ENCODE assay signal across 15 mouse cellular contexts in genomic region chr6:29494101-29494500, GRCm38 (mm10). TPM values are rescaled to one million over a fixed set of nuclear protein-coding genes. Genes with fewer than 3 reads are reported as not detected.
DNase-seq lines count a peak whose midpoint lies in the region; ATAC-seq lines count a peak whose summit lies in the region.
"Had no signal": no experiment of that assay in that cellular context is flagged by ENCODE, and none has a peak within 500 bp of the region (broad histone marks: within the 10 kb centered on the region; RNA-seq: fewer than 3 reads in every experiment).

No protein-coding gene starts in this region.

- H3K9me3 ChIP-seq in kidney, embryonic 15.5 days (replicated peaks) = no peaks in the 10 kb centered on the region
- H3K9me3 ChIP-seq in liver, embryonic 16.5 days (replicated peaks; ENCODE audit: control insufficient read depth, low read length) = no peaks in the 10 kb centered on the region
- H3K9me3 ChIP-seq: heart, embryonic 13.5 days; hindbrain, embryonic 15.5 days; neural tube, embryonic 13.5 days had no signal

- 66% methylated on average over 4 of the region's 4 CpGs for WGBS in kidney, embryonic 15.5 days
- WGBS in liver, embryonic 16.5 days (ENCODE audit: insufficient replicate concordance) = 52% methylated on average over 4 of the region's 4 CpGs

- H3K9ac ChIP-seq in kidney, embryonic 15.5 days = no peak overlapping the region
- H3K9ac ChIP-seq in liver, embryonic 16.5 days (ENCODE audit: low read depth, low read length) = no peak overlapping the region
- H3K9ac ChIP-seq: heart, embryonic 13.5 days; hindbrain, embryonic 15.5 days; neural tube, embryonic 13.5 days had no signal

- no peak overlapping the region for H3K27ac ChIP-seq in kidney, embryonic 15.5 days
- H3K27ac ChIP-seq in liver, embryonic 16.5 days (ENCODE audit: low read length) = 0 out of 2 replicates have a peak overlapping the region, but pooled peaks have one; percentile 7
- H3K27ac ChIP-seq: heart, embryonic 13.5 days; hindbrain, embryonic 15.5 days; neural tube, embryonic 13.5 days had no signal

- peaks cover 41% of the 10 kb centered on the region; the same call in 1 of the 2 replicates for H3K36me3 ChIP-seq in kidney, embryonic 15.5 days
- no peaks in the 10 kb centered on the region for H3K36me3 ChIP-seq in liver, embryonic 16.5 days (ENCODE audit: control insufficient read depth, insufficient read depth)
- H3K36me3 ChIP-seq: hindbrain, embryonic 15.5 days; neural tube, embryonic 13.5 days had no signal

- peak; percentile 26 to 71 for DNase-seq in adrenal gland, adult (ENCODE audit: inconsistent age in 2 of 2, low spot score in 1 of 2)
- no peak for DNase-seq in adrenal gland, adult 8-10 months
- peak; percentile 40 for DNase-seq in kidney, adult 18-20 months
- DNase-seq in testis, postnatal 10 days (ENCODE audit: low spot score) = peak; percentile 85
- DNase-seq in testis, postnatal 14 days (ENCODE audit: low spot score) = no peak
- DNase-seq in spleen, postnatal 36 days (ENCODE audit: low spot score in 2 of 2) = no peak
- DNase-seq: cerebellum, adult 8-10 months; embryo, embryonic 11 days had no signal

- peaks cover 11% of the 10 kb centered on the region; the same call in 1 of the 2 replicates for H3K4me1 ChIP-seq in kidney, embryonic 15.5 days
- no peaks in the 10 kb centered on the region for H3K4me1 ChIP-seq in liver, embryonic 16.5 days (ENCODE audit: control insufficient read depth, low read depth, low read length)
- H3K4me1 ChIP-seq: hindbrain, embryonic 15.5 days had no signal

- no peaks in the 10 kb centered on the region for H3K27me3 ChIP-seq in kidney, embryonic 15.5 days
- peaks cover 24% of the 10 kb centered on the region for H3K27me3 ChIP-seq in liver, embryonic 16.5 days (ENCODE audit: control insufficient read depth, insufficient read depth, low read depth, low read length)

- ATAC-seq in kidney, embryonic 15.5 days (replicated peaks; ENCODE audit: low FRiP score) = no peak
- ATAC-seq in liver, embryonic 16.5 days (ENCODE audit: low read depth) = peak; percentile 78

- no peak overlapping the region for H3K4me3 ChIP-seq in kidney, embryonic 15.5 days (replicated peaks)
- H3K4me3 ChIP-seq in liver, embryonic 16.5 days (ENCODE audit: low read depth, low read length) = no peak overlapping the region
- H3K4me3 ChIP-seq: erythroblast, embryonic 14.5 days; heart, embryonic 13.5 days; hindbrain, embryonic 15.5 days; neural tube, embryonic 13.5 days had no signal

- no peak overlapping the region for H3K4me2 ChIP-seq in kidney, embryonic 15.5 days
- no peak overlapping the region for H3K4me2 ChIP-seq in liver, embryonic 16.5 days (ENCODE audit: low read depth, low read length)
- H3K4me2 ChIP-seq: heart, embryonic 13.5 days; hindbrain, embryonic 15.5 days; neural tube, embryonic 13.5 days had no signal

RNA-seq across cellular contexts. Expression of gene Kcp, which starts 13.7 kb away (rescaled TPM):
- total RNA-seq in adrenal gland, adult 8-10 months (2022) = 1 to 10 TPM; 1.7 to 2.5 (median 1.8) TPM
- 24.0 and 27.9 TPM in 2 replicates for polyA plus RNA-seq in kidney, embryonic 15.5 days (2015; fragmentation: Nextera tagmentation; extraction: Ambion mirVana)
- polyA plus RNA-seq in liver, embryonic 16.5 days (2015; fragmentation: Nextera tagmentation; extraction: Ambion mirVana) = 1.8 and 2.8 TPM in 2 replicates

RNA-seq across cellular contexts. Expression of gene Atp6v1fnb, which starts 22.9 kb away (rescaled TPM):
- 1 to 10 TPM in 1 of 4 experiments, under 1 TPM in 2, not detected in 1; 0.38 to 1.5 (median 0.91) TPM for total RNA-seq in adrenal gland, adult 8-10 months (2022)
- not detected in 2 replicates for polyA plus RNA-seq in kidney, embryonic 15.5 days (2015; fragmentation: Nextera tagmentation; extraction: Ambion mirVana)
- polyA plus RNA-seq in liver, embryonic 16.5 days (2015; fragmentation: Nextera tagmentation; extraction: Ambion mirVana) = 0.13 TPM in 1 of 2 replicates, not detected in the other
- total RNA-seq: midbrain, postnatal 0 days had no signal
- polyA plus RNA-seq: erythroblast, embryonic 14.5 days; heart, embryonic 13.5 days; neural tube, embryonic 13.5 days had no signal

RNA-seq across cellular contexts. Expression of gene Atp6v1f, which starts 26.6 kb away (rescaled TPM):
- 100 to 1,000 TPM; 218 to 251 (median 230) TPM for total RNA-seq in adrenal gland, adult 8-10 months (2022)
- polyA plus RNA-seq in kidney, embryonic 15.5 days (2015; fragmentation: Nextera tagmentation; extraction: Ambion mirVana) = 268 and 287 TPM in 2 replicates
- 117 and 122 TPM in 2 replicates for polyA plus RNA-seq in liver, embryonic 16.5 days (2015; fragmentation: Nextera tagmentation; extraction: Ambion mirVana)

RNA-seq across cellular contexts. Expression of gene Irf5, which starts 32.3 kb away (rescaled TPM):
- 1 to 10 TPM; 5.1 to 7.8 (median 7.7) TPM for total RNA-seq in adrenal gland, adult 8-10 months (2022)
- 6.1 and 7.4 TPM in 2 replicates for polyA plus RNA-seq in kidney, embryonic 15.5 days (2015; fragmentation: Nextera tagmentation; extraction: Ambion mirVana)
- polyA plus RNA-seq in liver, embryonic 16.5 days (2015; fragmentation: Nextera tagmentation; extraction: Ambion mirVana) = 10.3 and 11.4 TPM in 2 replicates

Comparison
In these comparisons a context has a peak if more than half of its experiments do, and no peak if none do; other contexts are left out.
1. DNase-seq: peak in adrenal gland, adult (2 of 2), kidney, adult 18-20 months (single experiment) and testis, postnatal 10 days (single experiment); none in adrenal gland, adult 8-10 months (single experiment), testis, postnatal 14 days (single experiment) and spleen, postnatal 36 days (0 of 2).